21 mouse cellular contexts compared by ENCODE assay signal in genomic region chrX:73005678-73006077, GRCm38 (mm10). TPM values are rescaled to one million over a fixed set of nuclear protein-coding genes. Genes with fewer than 3 reads are reported as not detected.
DNase-seq lines count a peak whose midpoint lies in the region; ATAC-seq lines count a peak whose summit lies in the region.
"Had no signal": no experiment of that assay in that cellular context is flagged by ENCODE, and none has a peak within 500 bp of the region (broad histone marks: within the 10 kb centered on the region; RNA-seq: fewer than 3 reads in every experiment).

No protein-coding gene starts in this region.

- ATAC-seq in liver, embryonic 12.5 days: peak; percentile 40; the same call in 1 of the 2 replicates
- peak; percentile 40 for ATAC-seq in liver, embryonic 16.5 days (ENCODE audit: low read depth)
- ATAC-seq in CD4-positive, CD25-positive, alpha-beta regulatory T cell, adult 4 months: no peak
- ATAC-seq: forebrain, embryonic 13.5 days; hindbrain, postnatal 0 days had no signal

- H3K4me3 ChIP-seq in liver, embryonic 12.5 days: no peak overlapping the region
- H3K4me3 ChIP-seq in liver, embryonic 16.5 days (ENCODE audit: low read depth, low read length): no peak overlapping the region
- H3K4me3 ChIP-seq: embryonic facial prominence, embryonic 15.5 days; forebrain, embryonic 13.5 days; heart, embryonic 15.5 days; hindbrain, embryonic 13.5 days had no signal

- peak; percentile 55 for DNase-seq in c-Kit-negative CD71-positive TER-119-positive erythroid progenitor cells, embryonic 14.5 days (ENCODE audit: low read depth, low spot score)
- peak; percentile 62 for DNase-seq in c-Kit-positive CD71-positive TER-119-positive erythroid progenitor cells, embryonic 14.5 days (ENCODE audit: low spot score)
- DNase-seq in cerebellum, postnatal 10 days: no peak
- DNase-seq in adipocyte (ENCODE audit: low spot score): no peak
- DNase-seq: adrenal gland, postnatal 10 days; cerebellum, adult 2 months; cerebellum, postnatal 14 days; embryo, embryonic 11 days; gastrocnemius, postnatal 36 days; heart, adult 18-20 months; heart, postnatal 14 days had no signal

- H3K9ac ChIP-seq in liver, embryonic 12.5 days: no peak overlapping the region
- H3K9ac ChIP-seq in liver, embryonic 16.5 days (ENCODE audit: low read depth, low read length): no peak overlapping the region
- H3K9ac ChIP-seq: embryonic facial prominence, embryonic 15.5 days; forebrain, embryonic 13.5 days; heart, embryonic 15.5 days; hindbrain, embryonic 13.5 days had no signal

- H3K9me3 ChIP-seq in liver, embryonic 12.5 days (replicated peaks): no peaks in the 10 kb centered on the region
- H3K9me3 ChIP-seq in liver, embryonic 16.5 days (replicated peaks; ENCODE audit: control insufficient read depth, low read length): no peaks in the 10 kb centered on the region
- H3K9me3 ChIP-seq: embryonic facial prominence, embryonic 15.5 days; forebrain, embryonic 13.5 days; heart, embryonic 15.5 days; hindbrain, embryonic 13.5 days had no signal

- H3K36me3 ChIP-seq in liver, embryonic 12.5 days: no peaks in the 10 kb centered on the region
- no peaks in the 10 kb centered on the region for H3K36me3 ChIP-seq in liver, embryonic 16.5 days (ENCODE audit: control insufficient read depth, insufficient read depth)
- H3K36me3 ChIP-seq: embryonic facial prominence, embryonic 15.5 days; heart, embryonic 15.5 days; hindbrain, embryonic 13.5 days had no signal

- 27% methylated on average over 4 of the region's 4 CpGs for WGBS in liver, embryonic 12.5 days (ENCODE audit: insufficient replicate concordance)
- WGBS in liver, embryonic 16.5 days (ENCODE audit: insufficient replicate concordance): 30% methylated on average over 4 of the region's 4 CpGs

- H3K4me1 ChIP-seq in liver, embryonic 12.5 days: peaks cover 43% of the 10 kb centered on the region
- peaks cover 9% of the 10 kb centered on the region for H3K4me1 ChIP-seq in liver, embryonic 16.5 days (ENCODE audit: control insufficient read depth, low read depth, low read length)
- H3K4me1 ChIP-seq: embryonic facial prominence, embryonic 15.5 days; forebrain, embryonic 13.5 days; heart, embryonic 15.5 days; hindbrain, embryonic 13.5 days had no signal

- peak overlapping the region; percentile 40 for H3K4me2 ChIP-seq in liver, embryonic 12.5 days
- H3K4me2 ChIP-seq in liver, embryonic 16.5 days (ENCODE audit: low read depth, low read length): 0 out of 2 replicates have a peak overlapping the region, but pooled peaks have one; percentile 7
- H3K4me2 ChIP-seq: embryonic facial prominence, embryonic 15.5 days; forebrain, embryonic 13.5 days; heart, embryonic 11.5 days; heart, embryonic 15.5 days; hindbrain, embryonic 13.5 days had no signal

- peak overlapping the region; percentile 71 for H3K27ac ChIP-seq in liver, embryonic 12.5 days
- peak overlapping the region; percentile 60; the same call in 1 of the 2 replicates for H3K27ac ChIP-seq in liver, embryonic 16.5 days (ENCODE audit: low read length)
- H3K27ac ChIP-seq: embryonic facial prominence, embryonic 15.5 days; forebrain, embryonic 13.5 days; heart, embryonic 15.5 days; hindbrain, embryonic 13.5 days; hindbrain, postnatal 0 days had no signal

- peaks cover 17% of the 10 kb centered on the region for H3K27me3 ChIP-seq in liver, embryonic 12.5 days (replicated peaks)
- no peaks in the 10 kb centered on the region; the same call in 1 of the 2 replicates for H3K27me3 ChIP-seq in liver, embryonic 16.5 days (ENCODE audit: control insufficient read depth, insufficient read depth, low read depth, low read length)
- H3K27me3 ChIP-seq: forebrain, embryonic 13.5 days; heart, embryonic 15.5 days; hindbrain, embryonic 13.5 days had no signal

RNA-seq across cellular contexts. Expression of gene Zfp185, which starts 18.5 kb away (rescaled TPM):
- 1.2 and 1.5 TPM in 2 replicates for polyA plus RNA-seq in liver, embryonic 12.5 days (2016; fragmentation: Nextera tagmentation; extraction: Ambion mirVana)
- 0.98 and 1.1 TPM in 2 replicates for polyA plus RNA-seq in liver, embryonic 16.5 days (2015; fragmentation: Nextera tagmentation; extraction: Ambion mirVana)
- not detected for polyA plus RNA-seq in CD4-positive, CD25-positive, alpha-beta regulatory T cell, adult 4 months (2017; shearing (Covaris generic))

RNA-seq across cellular contexts. Expression of gene Pnma5, which starts 31.2 kb away (rescaled TPM):
- polyA plus RNA-seq in liver, embryonic 12.5 days (2016; fragmentation: Nextera tagmentation; extraction: Ambion mirVana): not detected in 2 replicates
- 0.04 TPM in 1 of 2 replicates, not detected in the other for polyA plus RNA-seq in liver, embryonic 16.5 days (2015; fragmentation: Nextera tagmentation; extraction: Ambion mirVana)
- not detected for polyA plus RNA-seq in CD4-positive, CD25-positive, alpha-beta regulatory T cell, adult 4 months (2017; shearing (Covaris generic))
- polyA plus RNA-seq: embryonic facial prominence, embryonic 11.5 days; forebrain, embryonic 13.5 days; heart, embryonic 11.5 days; hindbrain, embryonic 13.5 days had no signal

RNA-seq across cellular contexts. Expression of gene Pnma3, which starts 58.9 kb away (rescaled TPM):
- polyA plus RNA-seq in liver, embryonic 12.5 days (2016; fragmentation: Nextera tagmentation; extraction: Ambion mirVana): not detected in 2 replicates
- polyA plus RNA-seq in liver, embryonic 16.5 days (2015; fragmentation: Nextera tagmentation; extraction: Ambion mirVana): not detected in 2 replicates
- polyA plus RNA-seq in CD4-positive, CD25-positive, alpha-beta regulatory T cell, adult 4 months (2017; shearing (Covaris generic)): not detected
- polyA plus RNA-seq: heart, embryonic 11.5 days; heart, embryonic 15.5 days had no signal

Comparison
In these comparisons a context has a peak if more than half of its experiments do, and no peak if none do; other contexts are left out.
1. DNase-seq: peak in c-Kit-negative CD71-positive TER-119-positive erythroid progenitor cells, embryonic 14.5 days (single experiment) and c-Kit-positive CD71-positive TER-119-positive erythroid progenitor cells, embryonic 14.5 days (single experiment); none in cerebellum, postnatal 10 days (0 of 2) and adipocyte (single experiment).